Mouse (Mus musculus) induced T-regulatory cell, adult 2 months (primary cell): ENCODE data around the gene Tgfbrap1.
"Not testable (repeated sequence)": the region's sequence is repeated elsewhere in the genome, so short reads cannot be mapped to it uniquely, and the experiment has no call there.

Source experiments
- DNase-seq: peaks from one replicate; pipeline ENCODE4 v3.0.0-alpha.2; 2012; ENCODE audit warnings: low read depth

Tgfbrap1 gene

DNA sequence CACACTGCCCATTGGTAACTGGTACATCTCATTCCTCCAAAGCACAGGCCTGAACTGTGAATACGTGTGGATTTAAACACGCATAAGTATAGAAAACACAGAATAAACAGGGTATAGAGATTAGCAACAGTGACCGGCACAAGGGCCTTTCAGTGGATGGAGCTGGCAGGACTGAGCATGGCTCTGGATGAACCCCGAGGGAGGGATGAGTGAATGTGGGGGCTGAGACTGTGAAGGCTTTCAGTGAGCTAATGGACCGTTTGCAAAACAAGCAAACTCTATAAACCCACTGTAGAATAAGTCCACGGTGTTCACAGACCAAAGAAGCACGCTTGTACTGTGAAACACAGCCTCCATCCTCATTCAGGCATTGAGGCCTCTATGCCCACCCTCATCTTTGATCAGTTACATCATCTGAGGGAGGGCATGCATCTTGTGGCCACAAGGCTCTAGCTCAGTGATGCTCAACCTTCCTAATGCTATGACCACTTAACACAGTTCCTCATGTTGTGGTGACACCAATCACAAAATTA is 83.2 kb downstream of the Tgfbrap1 start:
- DNase-seq: not testable (repeated sequence)

DNA sequence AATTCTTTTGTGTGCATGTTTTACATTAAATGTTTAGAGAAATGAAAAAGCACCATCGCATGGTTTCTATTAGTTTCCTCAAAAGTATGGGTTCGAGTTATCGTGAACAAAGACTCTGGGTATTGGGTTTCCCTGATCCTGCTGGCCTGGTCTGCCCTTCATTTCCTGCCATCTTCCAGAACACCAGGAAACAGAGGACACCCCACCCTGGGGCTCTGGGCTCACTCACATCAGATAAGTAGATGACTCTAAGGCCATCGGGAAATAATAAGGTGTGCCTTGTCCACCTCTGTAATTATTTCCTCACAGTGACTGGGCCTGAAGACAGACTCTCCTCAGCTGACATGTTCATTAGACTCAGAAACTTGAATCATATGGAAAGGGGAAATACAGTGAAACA is 88.0 kb downstream of the Tgfbrap1 start:
- no peak for DNase-seq

DNA sequence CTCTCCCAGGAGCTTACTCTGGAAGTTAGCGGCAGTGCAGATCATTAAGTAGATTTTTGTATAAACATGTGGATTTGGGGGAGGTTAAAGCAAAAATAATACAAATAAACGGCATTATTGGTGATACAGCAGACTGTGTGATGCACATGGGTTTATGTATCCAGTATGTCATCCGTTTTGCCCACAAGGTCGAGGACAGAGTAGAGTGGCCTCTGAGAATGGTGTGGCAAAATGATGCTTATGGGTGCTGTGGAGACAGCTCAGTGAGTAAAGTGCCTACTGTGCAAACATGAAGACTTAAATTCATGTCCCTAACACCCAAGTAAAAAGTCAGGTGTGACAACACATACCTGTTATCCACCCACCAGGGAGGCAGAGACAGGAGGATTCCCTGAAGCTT is 91.9 kb downstream of the Tgfbrap1 start:
- DNase-seq: no peak

DNA sequence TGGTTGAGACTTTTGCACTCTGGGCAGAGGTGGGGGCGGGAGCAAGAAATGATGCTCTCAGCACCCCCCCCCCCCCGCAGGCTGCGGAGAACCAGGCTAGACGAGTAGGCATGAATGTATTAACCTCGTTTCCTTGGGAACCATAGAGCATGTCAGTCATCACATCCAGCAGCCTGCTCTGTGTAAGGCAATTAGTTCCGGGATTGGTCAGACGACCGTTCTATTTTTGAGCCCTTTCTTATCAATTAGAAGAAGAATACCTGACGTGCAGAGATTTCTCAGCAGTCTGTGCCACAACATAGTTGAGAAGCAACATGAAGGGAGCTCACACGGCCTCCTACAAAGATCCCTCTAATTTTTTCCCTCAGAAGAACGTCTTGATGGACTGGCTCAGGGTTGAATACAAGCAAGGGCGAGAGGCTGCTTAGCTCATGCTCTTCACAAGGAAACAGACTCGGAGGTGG is 92.4 kb downstream of the Tgfbrap1 start:
- DNase-seq: no peak
